Mouse (Mus musculus) left cerebral cortex, postnatal 36 days (tissue): Measurements from ENCODE around the gene Luzp4. TPM values are rescaled to one million over a fixed set of nuclear protein-coding genes. Genes with fewer than 3 reads are reported as not detected.
"Not testable (repeated sequence)": the region's sequence is repeated elsewhere in the genome, so short reads cannot be mapped to it uniquely, and the experiment has no call there.

ENCODE experiments used
- DNase-seq, 2 experiments: peaks; one replicate each; pipeline ENCODE4 v3.0.0; 2021 to 2022; ENCODE audit warnings: low spot score in 2 of 2, mixed read lengths in 1 of 2
- intact Hi-C: fragments of 180-260 bp; cut with DNase I; formaldehyde crosslinking; loops from one replicate; pipeline ENCODE4 v1.15.1; 2025
- total RNA-seq, 2 experiments: library from RNA; stranded (reverse); gene quantifications; 2 replicates each; pipeline ENCODE4 v1.2.3; 2021

Gene Luzp4
- not detected for total RNA-seq

DNA sequence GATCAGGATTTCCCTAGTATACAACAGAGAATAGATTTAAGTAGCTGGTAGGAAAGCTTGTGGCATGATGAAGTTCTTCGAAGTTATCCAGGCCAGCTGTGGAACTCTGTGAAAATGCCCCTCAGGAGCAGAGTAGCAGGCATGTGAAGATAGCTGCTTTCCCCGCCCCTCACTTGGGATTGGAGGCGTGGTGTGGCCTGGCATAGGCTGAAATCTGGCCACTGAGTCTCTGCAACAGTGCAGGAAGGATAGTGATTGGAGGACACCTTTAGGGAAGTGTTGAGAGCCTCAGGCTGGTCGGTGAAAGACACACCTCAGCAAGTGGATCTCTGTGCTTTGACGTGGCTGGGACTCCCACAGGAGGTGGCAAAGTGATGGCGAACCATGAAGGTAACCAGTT is at the start of gene Luzp4:
Luzp4 (plus strand) TSS at position 301 of the 400 bp plus-strand sequence.
- intact Hi-C loops, DNase-seq: not testable (repeated sequence)

DNA sequence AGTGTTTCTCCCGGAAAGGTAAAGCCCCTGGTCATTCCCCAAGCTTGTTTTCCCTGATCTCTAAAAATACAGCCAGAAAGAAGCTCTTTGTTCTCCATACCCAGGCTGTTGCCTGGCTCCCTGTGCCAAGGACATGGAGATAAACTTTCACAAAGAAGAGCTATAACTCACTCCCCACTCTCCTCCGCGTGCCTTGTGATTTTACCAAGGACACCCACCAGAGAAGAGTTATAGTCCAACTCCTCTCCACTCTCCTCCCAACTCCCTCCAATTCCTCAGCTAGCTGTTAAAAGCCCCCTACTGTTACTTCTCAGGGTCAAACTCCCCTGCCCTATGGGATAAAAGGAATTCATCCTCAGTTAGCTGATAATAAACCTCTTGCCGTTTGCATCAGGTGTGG is 15.6 kb upstream of the Luzp4 start:
- intact Hi-C loops, DNase-seq: not testable (repeated sequence)

Other genes starting within 250 kb of the Luzp4 start
- not detected for gene Gm8334, start 242.5 kb upstream of the Luzp4 start, total RNA-seq
- not detected for gene Gm15127, start 194.0 kb upstream of the Luzp4 start, total RNA-seq
- not detected for gene Ott, start 216.6 kb downstream of the Luzp4 start, total RNA-seq